Mouse (Mus musculus): ENCODE data around the gene Kir3dl2. TPM values are rescaled to one million over a fixed set of nuclear protein-coding genes. Genes with fewer than 3 reads are reported as not detected.
"Not testable (repeated sequence)": the region's sequence is repeated elsewhere in the genome, so short reads cannot be mapped to it uniquely, and the experiment has no call there.

Gene Kir3dl2
- total RNA-seq (2022), result not detected

- not testable (repeated sequence) for DNase-seq (ENCODE audit: low spot score)
Observed at GRCm38 (mm10) chrX:136543956-136544355, at the start of gene Kir3dl2. Kir3dl2 (minus strand) TSS chrX:136544056.

- no peak for DNase-seq (ENCODE audit: low spot score)
Observed at GRCm38 (mm10) chrX:136590897-136591257, 47.0 kb upstream of the Kir3dl2 start.

GRCm38 (mm10) chrX:136590199-136590896 is 46.5 kb upstream of the Kir3dl2 start, which contains the start of gene Tceal3:
Tceal3 (plus strand) TSS chrX:136590842.
- DNase-seq (ENCODE audit: low spot score), result no peak

- no peak for DNase-seq (ENCODE audit: low spot score)
Observed at GRCm38 (mm10) chrX:136584617-136585016, 40.8 kb upstream of the Kir3dl2 start.

GRCm38 (mm10) chrX:136569094-136569493 is 25.2 kb upstream of the Kir3dl2 start:
- DNase-seq (ENCODE audit: low spot score), result not testable (repeated sequence)

GRCm38 (mm10) chrX:136517699-136518098 is 26.2 kb downstream of the Kir3dl2 start, which contains the start of gene Kir3dl1:
Kir3dl1 (plus strand) TSS chrX:136517999.
- not testable (repeated sequence) for DNase-seq (ENCODE audit: low spot score)

Other genes with a start within 250 kb of the Kir3dl2 start
- gene Kir3dl1, start 26.1 kb downstream of the Kir3dl2 start, total RNA-seq (2022), result not detected
- 1 to 10 TPM in 2 of 4 experiments, under 1 TPM in 2; 0.24 to 1.1 (median 0.92) TPM for gene Tceal3, start 46.8 kb upstream of the Kir3dl2 start, total RNA-seq (2022)
- 1 to 10 TPM; 4.5 to 4.7 (median 4.6) TPM for gene Tceal1, start 163.9 kb upstream of the Kir3dl2 start, total RNA-seq (2022)
- 10 to 100 TPM; 71.4 to 91.7 (median 83.0) TPM for gene Morf4l2, start 199.6 kb upstream of the Kir3dl2 start, total RNA-seq (2022)
- not detected for gene Glra4, start 236.1 kb upstream of the Kir3dl2 start, total RNA-seq (2022)